Mouse (Mus musculus) cortical plate, adult 2 months (tissue): Measurements from ENCODE around the gene Ccser1.

Source experiments
- CTCF ChIP-seq: fragments of 200-500 bp; IDR thresholded peaks from 2 replicates; pipeline ENCODE4 v1.5.1; 2011; ENCODE audit warnings: mild to moderate bottlenecking, control low read depth, low read length; ENCODE audit not compliant: insufficient read depth; ENCODE audit errors: extremely low read depth
- POLR2A ChIP-seq: fragments of 200-500 bp; IDR thresholded peaks from 2 replicates; pipeline ENCODE4 v1.6.1; 2011; ENCODE audit warnings: mild to moderate bottlenecking, low read length, control low read depth; ENCODE audit not compliant: insufficient read depth; ENCODE audit errors: extremely low read depth

DNA sequence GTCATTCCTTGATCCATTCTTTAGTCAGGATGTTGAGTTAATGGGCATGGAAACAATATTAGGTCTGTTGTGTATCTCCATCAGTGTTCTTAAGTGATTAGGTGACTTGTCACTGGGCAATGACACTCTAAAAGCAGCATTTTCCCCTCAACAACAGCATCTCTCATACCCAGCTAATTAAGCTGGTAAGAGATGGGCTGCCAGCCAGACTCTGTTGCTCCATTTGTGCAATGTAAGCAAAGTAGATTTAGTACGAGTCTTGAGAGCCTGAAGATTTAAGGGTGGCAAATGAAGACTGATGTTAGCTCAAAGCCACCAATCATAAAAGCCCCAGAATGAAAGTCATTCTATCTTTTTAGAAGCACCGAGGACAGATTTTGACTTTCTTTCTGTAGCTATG lies 60.5 kb downstream of the Ccser1 start:
- TF ChIP-seq CTCF, result no peak
- no peak for TF ChIP-seq POLR2A
